Mouse (Mus musculus) left cerebral cortex, adult 2 months (tissue): ENCODE results near the gene Cnot8. TPM values are rescaled to one million over a fixed set of nuclear protein-coding genes. Genes with fewer than 3 reads are reported as not detected.
"Not testable (repeated sequence)": the region's sequence is repeated elsewhere in the genome, so short reads cannot be mapped to it uniquely, and the experiment has no call there.

Experiments
- DNase-seq, 2 experiments: peaks; one replicate each; pipeline ENCODE4 v3.0.0; 2021 to 2022; ENCODE audit warnings: low spot score in 2 of 2, mixed read lengths in 1 of 2; ENCODE audit errors: extremely low spot score in 1 of 2
- H3K27ac ChIP-seq: fragments of 200-600 bp; 2 replicates; pipeline ENCODE4 v1.8.1; 2022
- H3K4me3 ChIP-seq: fragments of 200-600 bp; 2 replicates; pipeline ENCODE4 v1.8.1; 2022
- CTCF ChIP-seq: fragments of 200-600 bp; IDR thresholded peaks from 2 replicates; pipeline ENCODE4 v1.8.1; 2022; ENCODE audit warnings: antibody characterized with exemption, mild to moderate bottlenecking, moderate library complexity
- intact Hi-C: fragments of 180-260 bp; cut with DNase I; formaldehyde crosslinking; loops from one replicate; pipeline ENCODE4 v1.15.1; 2025
- long read RNA-seq, 2 experiments: library from polyadenylated mRNA; stranded (forward); transcript quantifications; one replicate each; pipeline ENCODE4 v2.0.0; 2021; ENCODE audit warnings: borderline mapping rate in 2 of 2
- total RNA-seq, 2 experiments: library from RNA; stranded (reverse); gene quantifications; 2 replicates each; pipeline ENCODE4 v1.2.3; 2021

Cnot8 gene
- total RNA-seq: 10 to 100 TPM; 50.9 to 52.2 TPM
- long read RNA-seq, experiment 1, transcript Cnot8-201 (7 exons, 2,035 nt): major isoform, 83 of 110 reads
- long read RNA-seq, experiment 1, partial matches to known transcripts: 11 of 110 reads
- long read RNA-seq, experiment 1, other reads (novel, unspliced or antisense): 15 of 110 reads
- long read RNA-seq, experiment 2, transcript Cnot8-201 (7 exons, 2,035 nt): major isoform, 43 of 62 reads
- long read RNA-seq, experiment 2, partial matches to known transcripts: 5 of 62 reads
- long read RNA-seq, experiment 2, other reads (novel, unspliced or antisense): 12 of 62 reads

DNA sequence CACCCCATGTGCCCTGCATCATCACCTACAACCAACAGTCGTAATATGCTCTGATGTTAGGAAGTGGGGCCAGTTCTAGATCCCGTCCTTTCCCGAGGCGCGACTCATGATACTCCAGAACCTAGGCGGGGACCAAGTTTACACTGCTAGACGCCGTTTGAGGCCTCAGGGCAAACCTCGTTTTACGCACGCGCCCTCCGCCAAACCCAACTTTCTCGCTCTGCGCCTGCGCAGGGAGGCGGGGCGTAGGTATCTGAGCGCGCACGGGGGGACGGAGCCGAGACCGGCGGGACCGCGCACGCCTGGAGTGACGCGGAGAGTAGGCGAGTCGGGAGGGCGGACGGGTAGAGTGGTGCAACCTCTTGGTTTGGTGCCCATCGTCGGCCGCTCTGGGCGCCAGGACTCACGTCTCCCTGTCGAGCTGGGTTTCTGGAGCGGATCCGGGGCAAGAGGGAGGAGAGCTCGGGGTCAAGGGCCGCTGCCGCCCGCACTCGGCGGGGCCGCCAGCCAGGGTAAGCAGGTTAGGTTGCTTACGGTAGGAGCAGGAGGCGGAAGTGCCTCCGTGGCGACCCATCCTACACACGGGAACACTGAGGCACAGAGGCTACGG, at the start of gene Cnot8:
TSS of gene Cnot8 (plus strand) at position 457 of the 610 bp plus-strand sequence.
- TF ChIP-seq CTCF: no peak; the same call in 1 of the 2 replicates
- H3K27ac ChIP-seq: peak within 1 kb of the TSS; percentile 86
- intact Hi-C loops: loop anchor here (1.0 to 10.0 kb wide), 4 partner anchors 96 to 299 kb away; partner anchors contain the start of genes Sap30l and Zfp692
- DNase-seq: peak; percentile 99
- H3K4me3 ChIP-seq: peak within 1 kb of the TSS; percentile 95

GRCm38 (mm10) chr11:58057455-58057854, 46.5 kb upstream of the Cnot8 start:
- TF ChIP-seq CTCF: peak; percentile 92
- intact Hi-C loops: loop anchor here (1.0 to 2.0 kb wide), 2 partner anchors 49 to 106 kb away; partner anchors contain the start of gene Larp1
- DNase-seq: peak; percentile 63 to 66
- Histone ChIP-seq H3K4me3 (no peak overlapping the region), H3K27ac (no peak overlapping the region)

- H3K4me3 ChIP-seq, H3K27ac ChIP-seq, DNase-seq, intact Hi-C loops: not testable (repeated sequence)
These were observed 44.2 kb upstream of the Cnot8 start for GRCm38 (mm10) chr11:58059752-58060151.

DNA sequence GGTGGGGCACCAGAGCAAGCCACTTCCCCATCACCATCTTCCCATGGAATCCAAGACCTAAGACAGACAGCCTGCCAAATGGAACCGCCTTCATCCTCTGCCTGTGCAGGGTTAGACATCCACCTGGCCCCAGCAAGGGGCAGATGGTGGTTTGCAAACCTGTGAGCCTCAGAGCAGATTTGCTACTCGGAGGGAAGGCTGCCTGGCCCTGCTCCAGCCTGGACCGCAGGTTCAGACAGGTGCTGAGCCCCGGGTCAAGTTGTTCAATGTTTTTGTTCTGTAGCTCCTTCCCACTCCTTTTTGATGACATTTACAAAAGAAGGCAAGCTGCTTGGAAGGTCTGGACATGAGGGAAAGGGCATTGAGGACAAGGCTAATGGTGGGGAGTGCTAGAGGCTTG, 42.7 kb upstream of the Cnot8 start:
- H3K27ac ChIP-seq, DNase-seq, intact Hi-C loops, H3K4me3 ChIP-seq: not testable (repeated sequence)

- intact Hi-C loops: no loop called here
- no peak overlapping the region for H3K4me3 ChIP-seq
- no peak for TF ChIP-seq CTCF
- no peak for DNase-seq
- no peak overlapping the region for H3K27ac ChIP-seq
These were observed 41.4 kb upstream of the Cnot8 start for GRCm38 (mm10) chr11:58062586-58062985.

DNA sequence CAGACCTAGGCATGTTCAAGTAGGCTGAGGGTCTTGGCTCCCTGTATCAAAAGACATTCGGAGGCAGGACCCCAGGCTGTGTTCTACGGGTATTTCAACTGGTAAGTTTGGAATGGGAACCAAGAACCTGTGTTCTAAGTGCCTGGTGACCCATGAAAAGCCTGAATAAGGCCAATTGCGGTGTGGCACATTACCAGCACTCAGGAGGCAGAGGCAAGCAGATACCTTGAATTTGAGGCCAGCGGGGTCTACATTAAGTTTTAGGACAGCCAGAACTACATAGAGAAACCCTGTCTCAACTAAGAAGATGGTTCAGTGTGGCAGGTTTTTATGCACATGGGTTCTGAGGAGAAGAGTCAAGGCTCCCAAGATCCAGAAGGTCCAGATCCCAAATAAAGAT, 38.9 kb upstream of the Cnot8 start:
- no peak overlapping the region for H3K4me3 ChIP-seq
- intact Hi-C loops: no loop called here
- H3K27ac ChIP-seq: no peak overlapping the region
- DNase-seq: no peak
- TF ChIP-seq CTCF: no peak

GRCm38 (mm10) chr11:58072978-58073377, 31.0 kb upstream of the Cnot8 start:
- intact Hi-C loops: no loop called here
- H3K27ac ChIP-seq: no peak overlapping the region
- no peak for DNase-seq
- H3K4me3 ChIP-seq: no peak overlapping the region
- no peak for TF ChIP-seq CTCF

DNA sequence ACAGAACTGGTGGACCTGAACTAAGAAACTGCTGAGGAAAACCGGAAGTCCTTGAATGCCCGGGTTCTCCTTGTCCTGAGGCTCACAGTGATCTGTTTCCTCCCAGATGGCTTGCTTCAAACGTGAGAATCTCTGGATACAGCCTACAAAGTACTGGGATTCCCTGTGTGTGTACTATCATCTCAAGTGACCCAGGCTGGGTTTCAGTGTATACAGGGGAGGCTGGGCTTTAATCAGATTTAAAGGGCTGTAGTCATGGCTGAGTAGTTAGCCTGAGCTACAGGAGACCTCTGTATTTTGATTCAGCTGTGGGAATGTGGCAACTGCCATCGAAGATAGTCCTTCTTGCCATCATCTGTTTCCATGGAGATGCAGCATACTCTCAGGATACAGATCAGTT, 26.7 kb upstream of the Cnot8 start:
- intact Hi-C loops: no loop called here
- TF ChIP-seq CTCF: no peak
- Histone ChIP-seq H3K27ac (no peak overlapping the region), H3K4me3 (no peak overlapping the region)
- no peak for DNase-seq

DNA sequence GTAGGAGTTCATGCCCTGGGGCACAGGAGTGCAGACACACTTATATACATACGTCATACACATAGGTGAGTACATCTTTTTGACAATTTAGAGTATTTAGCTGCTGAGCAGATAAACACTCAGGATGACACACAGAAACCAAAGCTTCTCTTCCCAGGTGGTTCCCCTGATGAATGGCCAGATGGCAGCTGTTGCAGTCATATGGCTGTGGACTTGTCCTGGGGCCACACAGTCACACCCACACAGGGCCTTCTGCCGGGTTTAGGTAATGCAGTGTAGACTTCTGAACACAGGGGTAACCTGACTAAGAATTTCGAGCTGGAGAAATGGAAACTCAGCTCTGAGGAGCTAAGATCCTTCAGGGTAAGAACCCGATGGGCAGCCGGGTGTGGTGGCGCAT, 22.2 kb upstream of the Cnot8 start:
- intact Hi-C loops: no loop called here
- Histone ChIP-seq H3K4me3 (no peak overlapping the region), H3K27ac (no peak overlapping the region)
- DNase-seq: no peak
- no peak for TF ChIP-seq CTCF

- no peak for DNase-seq
- intact Hi-C loops: no loop called here
- H3K4me3 ChIP-seq: 0 out of 2 replicates have a peak overlapping the region, but pooled peaks have one; percentile 14
- no peak for TF ChIP-seq CTCF
- H3K27ac ChIP-seq: no peak overlapping the region
These were observed 11.4 kb upstream of the Cnot8 start for GRCm38 (mm10) chr11:58092541-58092940.

DNA sequence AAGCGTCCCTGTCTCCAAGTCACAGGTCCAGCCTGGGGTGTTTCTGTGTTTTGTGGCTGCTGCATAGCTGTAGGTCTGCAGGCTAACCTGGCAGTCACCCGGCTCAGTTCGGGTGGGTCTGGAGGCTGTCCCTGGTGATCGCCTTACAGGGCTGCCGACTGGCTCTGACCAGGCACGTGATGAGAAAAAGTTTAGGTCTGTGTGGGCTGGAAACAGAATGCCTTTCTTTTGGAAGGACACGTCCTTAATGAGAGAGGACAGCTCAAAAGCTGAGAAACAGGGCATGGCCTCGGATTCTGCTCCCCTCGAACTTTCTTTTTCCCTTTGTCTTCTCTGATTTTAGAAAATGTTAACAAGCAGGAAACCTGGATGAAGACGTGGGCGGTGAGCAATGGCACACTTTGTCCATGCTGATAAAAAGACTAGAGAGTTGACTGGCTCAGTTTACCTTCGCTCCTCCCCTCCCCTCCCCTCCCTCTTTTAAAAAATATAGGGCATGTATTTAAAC, 10.9 kb upstream of the Cnot8 start, which contains the start of gene Gm12248:
TSS of gene Gm12248 (minus strand) at position 114 of the 508 bp plus-strand sequence.
- intact Hi-C loops: no loop called here
- Histone ChIP-seq H3K4me3 (0 out of 2 replicates have a peak within 1 kb of the TSS, but pooled peaks have one; percentile 14), H3K27ac (0 out of 2 replicates have a peak within 1 kb of the TSS, but pooled peaks have one; percentile 3)
- DNase-seq: no peak
- TF ChIP-seq CTCF: no peak

- intact Hi-C loops: no loop called here
- no peak for TF ChIP-seq CTCF
- Histone ChIP-seq H3K4me3 (no peak overlapping the region), H3K27ac (no peak overlapping the region)
- no peak for DNase-seq
These were observed 9.2 kb upstream of the Cnot8 start for GRCm38 (mm10) chr11:58094766-58095165.
